ENCODE assay signal across 12 mouse cellular contexts in genomic region chr3:84350311-84350710, GRCm38 (mm10). TPM values are rescaled to one million over a fixed set of nuclear protein-coding genes. Genes with fewer than 3 reads are reported as not detected.
A peak's percentile ranks its signal among the peaks of the same experiment; 100 is the strongest.
DNase-seq lines count a peak whose midpoint lies in the region; ATAC-seq lines count a peak whose summit lies in the region.
"Had no signal": no experiment of that assay in that cellular context is flagged by ENCODE, and none has a peak within 500 bp of the region (broad histone marks: within the 10 kb centered on the region; RNA-seq: fewer than 3 reads in every experiment).

No protein-coding gene starts in this region.

- no peaks in the 10 kb centered on the region for H3K9me3 ChIP-seq in intestine, embryonic 16.5 days (ENCODE audit: control insufficient read depth, low read length)
- H3K9me3 ChIP-seq: forebrain, embryonic 12.5 days had no signal

- no peak overlapping the region for H3K9ac ChIP-seq in intestine, embryonic 16.5 days (ENCODE audit: low read depth, low read length)
- H3K9ac ChIP-seq: forebrain, embryonic 12.5 days; lung, embryonic 14.5 days had no signal

- peak; percentile 68 for ATAC-seq in intestine, embryonic 16.5 days
- peak; percentile 29; the same call in 1 of the 2 replicates for ATAC-seq in megakaryocyte, adult 5-6 weeks (ENCODE audit: poor library complexity, severe bottlenecking)
- ATAC-seq: midbrain, embryonic 16.5 days had no signal

- H3K4me2 ChIP-seq in intestine, embryonic 16.5 days (ENCODE audit: low read depth, low read length): no peak overlapping the region
- H3K4me2 ChIP-seq: forebrain, embryonic 12.5 days; lung, embryonic 14.5 days had no signal

- DNase-seq in adrenal gland, adult 2 months: peak; percentile 31
- DNase-seq in adrenal gland, postnatal 25 days: no peak
- DNase-seq in 416B (ENCODE audit: low read depth): peak; percentile 68
- no peak for DNase-seq in ovary, postnatal 14 days (ENCODE audit: low spot score)
- DNase-seq in right cerebral cortex, postnatal 14 days: no peak
- DNase-seq in cerebellum, adult 9-10 months: no peak
- DNase-seq: gastrocnemius, postnatal 10 days; lung, embryonic 14.5 days had no signal

- H3K27me3 ChIP-seq in intestine, embryonic 16.5 days (replicated peaks; ENCODE audit: control insufficient read depth, insufficient read depth, low read length): no peaks in the 10 kb centered on the region

- 0 out of 2 replicates have a peak, but pooled peaks cover 5% of the 10 kb centered on the region for H3K4me1 ChIP-seq in intestine, embryonic 16.5 days (ENCODE audit: control insufficient read depth, insufficient read depth, low read length)

- WGBS in intestine, embryonic 16.5 days: 76% methylated on average over 6 of the region's 6 CpGs

- no peak overlapping the region for H3K4me3 ChIP-seq in intestine, embryonic 16.5 days (ENCODE audit: low read length)
- H3K4me3 ChIP-seq: forebrain, embryonic 12.5 days had no signal

- H3K27ac ChIP-seq in intestine, embryonic 16.5 days (ENCODE audit: low read length): no peak overlapping the region
- H3K27ac ChIP-seq: forebrain, embryonic 12.5 days had no signal

- H3K36me3 ChIP-seq in intestine, embryonic 16.5 days (ENCODE audit: control insufficient read depth, insufficient read depth, low read length): no peaks in the 10 kb centered on the region
- H3K36me3 ChIP-seq: forebrain, embryonic 12.5 days had no signal

RNA-seq across cellular contexts. Expression of gene Trim2, which starts 43.6 kb away (rescaled TPM):
- total RNA-seq in adrenal gland, adult 2 months (2021): 100 to 1,000 TPM in 1 of 2 experiments, 10 to 100 TPM in 1; 34.1 to 125 TPM
- polyA plus RNA-seq in adrenal gland, adult 2 months (2012; rRNA removed): 58.3 and 115 TPM in 2 replicates
- 71.7 and 83.1 TPM in 2 replicates for total RNA-seq in adrenal gland, postnatal 25 days (2021)
- 57.0 and 57.5 TPM in 2 replicates for polyA plus RNA-seq in intestine, embryonic 16.5 days (2015; fragmentation: Nextera tagmentation; extraction: Ambion mirVana)
- total RNA-seq in megakaryocyte, adult 5-6 weeks (2015): 0.62 TPM in 1 of 2 replicates, not detected in the other
- 0.99 and 1.7 TPM in 2 replicates for total RNA-seq in megakaryocyte, adult 5-6 weeks (2017)

Comparison
In these comparisons a context has a peak if more than half of its experiments do, and no peak if none do; other contexts are left out.
1. DNase-seq: peak in adrenal gland, adult 2 months (single experiment) and 416B (single experiment); none in adrenal gland, postnatal 25 days (single experiment), ovary, postnatal 14 days (single experiment), right cerebral cortex, postnatal 14 days (single experiment) and cerebellum, adult 9-10 months (single experiment).
2. RNA of gene Trim2, which starts 43.6 kb away (total RNA-seq): 34.1 to 125 TPM in adrenal gland, adult 2 months and 71.7 to 83.1 TPM in adrenal gland, postnatal 25 days; 0.62 to 1.7 TPM in megakaryocyte, adult 5-6 weeks; every median in the first group is over 10 times any median in the second.